Mouse (Mus musculus) heart, postnatal 36 days (tissue): ENCODE data around the gene Rbm6. TPM values are rescaled to one million over a fixed set of nuclear protein-coding genes. Genes with fewer than 3 reads are reported as not detected.

Experiments
- total RNA-seq, 2 experiments: library from RNA; stranded (reverse); gene quantifications; 2 replicates each; pipeline ENCODE4 v1.2.3; 2021

Rbm6 gene
- total RNA-seq, 2 experiments from 2014 or later: 29.0 to 30.7 TPM

Other genes with a start within 250 kb of the Rbm6 start
- gene Gnai2, start 237.9 kb downstream of the Rbm6 start, total RNA-seq: 100 to 1,000 TPM; 248 to 259 TPM
- gene Slc38a3, start 203.7 kb downstream of the Rbm6 start, total RNA-seq: 10 to 100 TPM; 66.0 to 80.3 TPM
- gene Gnat1, start 193.5 kb downstream of the Rbm6 start, total RNA-seq: not detected
- gene Sema3f, start 162.8 kb downstream of the Rbm6 start, total RNA-seq: 10 to 100 TPM; 16.0 to 16.9 TPM
- 10 to 100 TPM; 47.2 to 52.6 TPM for gene Rbm5, start 102.2 kb downstream of the Rbm6 start, total RNA-seq
- gene Mon1a, start 14.9 kb upstream of the Rbm6 start, total RNA-seq: 10 to 100 TPM; 11.9 to 12.2 TPM
- 1 to 10 TPM; 1.8 to 2.2 TPM for gene Mst1r, start 33.6 kb upstream of the Rbm6 start, total RNA-seq
- not detected for gene Actl11, start 55.2 kb upstream of the Rbm6 start, total RNA-seq
- gene Camkv, start 62.4 kb upstream of the Rbm6 start, total RNA-seq: not detected
- gene Traip, start 76.9 kb upstream of the Rbm6 start, total RNA-seq: 1 to 10 TPM; 1.0 to 1.3 TPM
- 10 to 100 TPM; 11.6 to 20.2 TPM for gene Uba7, start 102.3 kb upstream of the Rbm6 start, total RNA-seq
- under 1 TPM; 0.25 to 0.30 TPM for gene Gm20661, start 109.8 kb upstream of the Rbm6 start, total RNA-seq
- gene Inka1, start 112.6 kb upstream of the Rbm6 start, total RNA-seq: 10 to 100 TPM; 10.3 to 11.8 TPM
- gene Cdhr4, start 119.3 kb upstream of the Rbm6 start, total RNA-seq: 1 to 10 TPM in 1 of 2 experiments, under 1 TPM in 1; 0.14 to 1.0 TPM
- gene Gm20662, start 123.1 kb upstream of the Rbm6 start, total RNA-seq: 1 to 10 TPM; 1.4 to 1.5 TPM
- gene Ip6k1, start 129.3 kb upstream of the Rbm6 start, total RNA-seq: 10 to 100 TPM; 45.2 to 48.0 TPM
- gene Gmppb, start 176.0 kb upstream of the Rbm6 start, total RNA-seq: 10 to 100 TPM in 1 of 2 experiments, 1 to 10 TPM in 1; 8.4 to 10.4 TPM
- gene Amigo3, start 179.9 kb upstream of the Rbm6 start, total RNA-seq: 1 to 10 TPM; 1.1 to 1.4 TPM
- not detected for gene Mst1, start 207.2 kb upstream of the Rbm6 start, total RNA-seq
- 10 to 100 TPM; 94.2 to 97.4 TPM for gene Rnf123, start 210.1 kb upstream of the Rbm6 start, total RNA-seq
- gene Apeh, start 221.4 kb upstream of the Rbm6 start, total RNA-seq: 10 to 100 TPM; 38.6 to 50.2 TPM